Mouse (Mus musculus) urinary bladder, postnatal 36 days (tissue): Measurements from ENCODE around the gene Rhob.

ENCODE experiments used
- DNase-seq, 2 experiments: peaks; one replicate each; pipeline ENCODE4 v3.0.0; 2022; ENCODE audit warnings: low spot score in 2 of 2, mixed read lengths in 1 of 2

The Rhob gene

GRCm38 (mm10) chr12:8450028-8450427 is 49.8 kb downstream of the Rhob start:
- DNase-seq, result no peak
